Comparison of ENCODE assay signal across 8 mouse cellular contexts in the genomic region with DNA sequence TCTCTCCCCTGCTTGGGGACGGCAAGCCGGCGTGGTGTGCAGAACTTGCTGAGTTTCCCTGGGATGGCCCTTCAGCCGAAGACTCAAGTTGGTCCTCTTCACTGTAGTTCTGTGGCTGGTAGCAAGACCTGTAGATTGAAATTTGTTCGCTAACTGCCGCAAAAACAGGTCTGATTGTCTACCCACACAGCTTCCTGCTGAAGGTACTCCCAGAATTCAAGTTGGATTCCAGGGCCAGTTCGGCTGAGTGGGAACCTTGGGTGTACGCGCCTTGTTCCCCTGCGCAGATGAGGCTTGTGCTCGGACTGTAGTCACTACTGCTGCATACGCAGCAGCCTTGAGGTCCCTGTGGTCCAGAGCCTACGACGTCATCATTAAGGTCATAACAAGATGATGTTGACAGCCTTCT. TPM values are rescaled to one million over a fixed set of nuclear protein-coding genes. Genes with fewer than 3 reads are reported as not detected.
DNase-seq lines count a peak whose midpoint lies in the region; ATAC-seq and TF ChIP-seq lines count a peak whose summit lies in the region.

No protein-coding gene starts in this region.

- TF ChIP-seq EP300 in heart, adult 2 months (IDR thresholded peaks at IDR 0.05; ENCODE audit: insufficient read depth, low read depth, low read length), result no peak

- intact Hi-C loops in heart, adult 2 months (cut with DNase I), result loop anchor here (1.0 to 10.0 kb wide), 2 partner anchors 72 to 240 kb away; a partner anchor contains a TSS

- TF ChIP-seq POLR2A in cortical plate, adult 2 months (IDR thresholded peaks at IDR 0.05; ENCODE audit: extremely low read depth, insufficient read depth, low read length), result no peak
- peak; percentile 53 for TF ChIP-seq POLR2A in heart, adult 2 months (IDR thresholded peaks at IDR 0.05; ENCODE audit: insufficient read depth, low read depth, low read length)

- peak; percentile 28; the same call in 1 of the 2 replicates for ATAC-seq in lung, embryonic 15.5 days (ENCODE audit: borderline replicate concordance, extremely low read depth, low FRiP score, low TSS enrichment)
- ATAC-seq in neural tube, embryonic 15.5 days (ENCODE audit: low FRiP score), result peak; percentile 38; the same call in 1 of the 2 replicates

- H3K4me3 ChIP-seq in cortical plate, adult 2 months (ENCODE audit: insufficient read depth, low read length), result peak overlapping the region; percentile 53
- H3K4me3 ChIP-seq in heart, adult 2 months, result peak overlapping the region; percentile 95
- H3K4me3 ChIP-seq in lung, embryonic 15.5 days, result peak overlapping the region; percentile 94
- H3K4me3 ChIP-seq in neural tube, embryonic 15.5 days (replicated peaks), result peak overlapping the region; percentile 78

- DNase-seq in 3T3-L1 (ENCODE audit: low read depth, low spot score), result peak; percentile 55
- peak; percentile 64 for DNase-seq in ES-CJ7 (ENCODE audit: low read depth, low spot score)
- peak; percentile 68 to 71 for DNase-seq in heart, adult 2 months
- DNase-seq in kidney, adult 11 months, result peak; percentile 33
- no peak for DNase-seq in right cerebral cortex, adult 2 months (ENCODE audit: low spot score in 2 of 2)

- H3K9ac ChIP-seq in heart, adult 2 months (ENCODE audit: low read depth, low read length), result peak overlapping the region; percentile 89
- peak overlapping the region; percentile 71 for H3K9ac ChIP-seq in lung, embryonic 15.5 days
- H3K9ac ChIP-seq in neural tube, embryonic 15.5 days (replicated peaks), result peak overlapping the region; percentile 73

- H3K36me3 ChIP-seq in heart, adult 2 months (ENCODE audit: control insufficient read depth, insufficient read depth, low read length), result peaks cover 27% of the 10 kb centered on the region
- peaks cover 8% of the 10 kb centered on the region for H3K36me3 ChIP-seq in lung, embryonic 15.5 days
- no peaks in the 10 kb centered on the region for H3K36me3 ChIP-seq in neural tube, embryonic 15.5 days

- TF ChIP-seq CTCF in cortical plate, adult 2 months (IDR thresholded peaks at IDR 0.05; ENCODE audit: extremely low read depth, insufficient read depth, low read length), result no peak
- TF ChIP-seq CTCF in heart, adult 2 months (IDR thresholded peaks at IDR 0.05), result no peak

- peaks cover 2% of the 10 kb centered on the region; the same call in 1 of the 2 replicates for H3K79me2 ChIP-seq in heart, adult 2 months (replicated peaks; ENCODE audit: control insufficient read depth, insufficient read depth, low read length)

- H3K4me2 ChIP-seq in lung, embryonic 15.5 days, result peak overlapping the region; percentile 73
- peak overlapping the region; percentile 79 for H3K4me2 ChIP-seq in neural tube, embryonic 15.5 days

- H3K4me1 ChIP-seq in cortical plate, adult 2 months (ENCODE audit: control insufficient read depth, insufficient read depth, low read length), result no peaks in the 10 kb centered on the region
- H3K4me1 ChIP-seq in heart, adult 2 months (ENCODE audit: control insufficient read depth, insufficient read depth, low read length), result peaks cover 13% of the 10 kb centered on the region
- H3K4me1 ChIP-seq in lung, embryonic 15.5 days, result peaks cover 15% of the 10 kb centered on the region
- H3K4me1 ChIP-seq in neural tube, embryonic 15.5 days, result peaks cover 20% of the 10 kb centered on the region

- WGBS in heart, adult 2 months, result under 1% methylated on average over 14 of the region's 14 CpGs
- WGBS in lung, embryonic 15.5 days, result under 1% methylated on average over 14 of the region's 14 CpGs
- under 1% methylated on average over 14 of the region's 14 CpGs for whole genome bisulfite sequencing in neural tube, embryonic 15.5 days

- H3K27me3 ChIP-seq in heart, adult 2 months (ENCODE audit: control insufficient read depth, insufficient read depth, low read length), result no peaks in the 10 kb centered on the region
- no peaks in the 10 kb centered on the region for H3K27me3 ChIP-seq in lung, embryonic 15.5 days
- H3K27me3 ChIP-seq in neural tube, embryonic 15.5 days (replicated peaks), result peaks cover 11% of the 10 kb centered on the region

- H3K9me3 ChIP-seq in lung, embryonic 15.5 days, result no peaks in the 10 kb centered on the region
- H3K9me3 ChIP-seq in neural tube, embryonic 15.5 days (replicated peaks), result no peaks in the 10 kb centered on the region

- H3K27ac ChIP-seq in cortical plate, adult 2 months (ENCODE audit: insufficient read depth, low read length), result peak overlapping the region; percentile 75
- H3K27ac ChIP-seq in heart, adult 2 months, result peak overlapping the region; percentile 90
- H3K27ac ChIP-seq in lung, embryonic 15.5 days, result peak overlapping the region; percentile 92
- peak overlapping the region; percentile 69 for H3K27ac ChIP-seq in neural tube, embryonic 15.5 days (replicated peaks)

RNA-seq across cellular contexts. Expression of a gene that starts 0.6 kb away (rescaled TPM):
- 14.9 and 18.1 TPM in 2 replicates for polyA plus RNA-seq in cortical plate, adult 2 months (2012; rRNA removed)
- 10 to 100 TPM; 38.8 to 44.8 TPM for total RNA-seq in heart, adult 2 months (2021)
- 35.6 and 63.3 TPM in 2 replicates for polyA plus RNA-seq in heart, adult 2 months (2012; rRNA removed)
- 131 TPM in 2 replicates for polyA plus RNA-seq in lung, embryonic 15.5 days (2015; fragmentation: Nextera tagmentation; extraction: Ambion mirVana)
- 13.5 and 32.2 TPM in 2 replicates for polyA plus RNA-seq in neural tube, embryonic 15.5 days (2015; fragmentation: Nextera tagmentation; extraction: Ambion mirVana)

Comparison
In these comparisons a context has a peak if more than half of its experiments do, and no peak if none do; other contexts are left out.
1. DNase-seq: peak in 3T3-L1 (single experiment), ES-CJ7 (single experiment), heart, adult 2 months (2 of 2) and kidney, adult 11 months (single experiment); none in right cerebral cortex, adult 2 months (0 of 2).
2. Peak in every context shown above with its lines, with median percentiles within 50 percentile points of each other: H3K27ac ChIP-seq, H3K4me3 ChIP-seq and H3K9ac ChIP-seq.